Mouse (Mus musculus) megakaryocyte, embryonic 14.5 days (primary cell): ENCODE measurements around the gene Phf10.
"Not testable (repeated sequence)": the region's sequence is repeated elsewhere in the genome, so short reads cannot be mapped to it uniquely, and the experiment has no call there.

Experiments
- FLI1 ChIP-seq: IDR thresholded peaks from 2 replicates; pipeline ENCODE4 v1.6.1; 2012; ENCODE audit warnings: low read length, inconsistent platforms, mixed read lengths
- GATA1 ChIP-seq: IDR thresholded peaks from 3 replicates; pipeline ENCODE4 v1.6.1; 2012; ENCODE audit warnings: mixed read lengths, low read length, inconsistent platforms, borderline replicate concordance

GRCm38 (mm10) chr17:14978362-14979038 lies 17.4 kb upstream of the Phf10 start, which contains the start of the genes 9030025P20Rik and Gm3417:
- not testable (repeated sequence) for TF ChIP-seq GATA1, FLI1
